Mouse (Mus musculus): Measurements from ENCODE around the gene Nipal4. TPM values are rescaled to one million over a fixed set of nuclear protein-coding genes. Genes with fewer than 3 reads are reported as not detected.

Gene Nipal4
- polyA plus RNA-seq, 1 experiment from 2014 or later = 0.09 TPM

DNA sequence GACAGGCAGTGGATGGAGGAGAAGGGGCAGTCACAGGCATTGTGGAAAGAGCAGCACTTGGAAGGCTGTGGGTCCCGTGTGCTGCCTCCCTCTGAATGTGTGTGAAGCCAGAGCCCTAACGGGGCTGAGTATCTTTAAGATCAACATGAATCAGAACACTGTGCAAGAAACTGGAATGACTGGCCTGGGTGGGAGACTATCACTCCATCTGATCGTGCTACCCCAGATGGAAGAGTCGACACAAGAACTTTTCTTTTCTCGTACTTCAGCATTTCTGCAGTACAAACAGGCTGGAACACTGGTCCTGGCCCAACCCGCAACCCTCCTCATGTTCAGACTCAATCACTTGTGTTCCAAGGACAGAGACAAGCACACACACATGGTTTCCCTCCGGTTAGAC, 2.2 kb upstream of the Nipal4 start:
- DNase-seq (ENCODE audit: low spot score) = no peak

GRCm38 (mm10) chr11:46157462-46157861, 8.8 kb downstream of the Nipal4 start:
- no peak for DNase-seq (ENCODE audit: low spot score)

DNA sequence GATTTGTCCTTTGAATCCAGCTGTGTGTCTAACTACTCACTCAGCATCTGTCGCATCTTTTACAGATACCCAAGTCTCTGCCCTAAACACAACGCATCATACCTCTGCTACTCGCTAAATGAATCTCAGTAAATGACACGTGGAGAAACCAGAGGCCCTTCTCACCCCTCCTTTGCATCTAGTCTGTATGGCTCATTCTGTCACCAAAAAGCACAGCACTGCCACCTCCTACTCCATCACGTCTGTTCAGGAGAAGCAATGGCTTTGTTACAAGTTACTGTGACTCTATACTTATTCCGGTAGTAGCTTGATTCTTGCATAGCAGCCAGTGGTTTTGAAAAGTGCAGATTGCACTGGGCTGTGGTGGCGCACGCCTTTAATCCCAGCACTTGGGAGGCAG, 9.4 kb downstream of the Nipal4 start:
- DNase-seq (ENCODE audit: low spot score) = no peak

- DNase-seq (ENCODE audit: low spot score) = no peak
These were observed 19.7 kb downstream of the Nipal4 start for GRCm38 (mm10) chr11:46146619-46147018.

DNA sequence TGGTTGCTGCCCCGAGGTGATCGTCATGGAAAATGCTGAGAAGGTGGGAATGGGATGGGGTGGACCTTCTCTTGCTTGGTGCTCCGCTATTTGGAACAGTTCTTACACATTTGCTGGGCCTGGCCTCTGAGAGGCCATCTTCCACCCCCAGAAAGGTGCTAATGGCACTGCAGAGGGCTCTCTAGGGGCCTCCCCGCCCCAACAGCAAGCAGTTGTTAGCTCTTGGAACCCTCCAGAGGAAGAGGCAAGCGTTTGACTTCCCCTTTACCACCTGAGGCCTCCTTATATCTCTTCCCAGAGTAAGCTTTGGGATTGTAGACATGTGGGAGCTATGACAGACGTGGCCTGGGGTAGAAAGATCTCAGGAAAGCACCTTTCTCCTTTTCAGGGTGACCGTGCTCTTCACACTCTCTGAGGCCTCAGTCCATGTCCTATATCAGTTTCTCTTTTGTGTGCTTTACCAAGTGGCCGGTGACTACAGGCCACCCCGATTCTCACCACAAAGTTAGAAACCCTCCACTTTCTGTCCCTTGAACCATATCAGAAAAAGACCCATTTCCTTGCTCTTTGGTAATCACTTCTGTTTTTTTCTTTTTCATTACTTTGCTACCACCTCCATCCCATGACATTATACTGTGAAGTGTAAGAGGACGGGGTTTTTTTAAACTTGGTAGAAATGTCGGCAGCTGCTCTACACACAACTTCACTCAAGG, 21.0 kb downstream of the Nipal4 start:
- DNase-seq (ENCODE audit: low spot score) = no peak

- no peak for DNase-seq (ENCODE audit: low spot score)
These were observed 23.0 kb downstream of the Nipal4 start for GRCm38 (mm10) chr11:46143342-46143741.

DNA sequence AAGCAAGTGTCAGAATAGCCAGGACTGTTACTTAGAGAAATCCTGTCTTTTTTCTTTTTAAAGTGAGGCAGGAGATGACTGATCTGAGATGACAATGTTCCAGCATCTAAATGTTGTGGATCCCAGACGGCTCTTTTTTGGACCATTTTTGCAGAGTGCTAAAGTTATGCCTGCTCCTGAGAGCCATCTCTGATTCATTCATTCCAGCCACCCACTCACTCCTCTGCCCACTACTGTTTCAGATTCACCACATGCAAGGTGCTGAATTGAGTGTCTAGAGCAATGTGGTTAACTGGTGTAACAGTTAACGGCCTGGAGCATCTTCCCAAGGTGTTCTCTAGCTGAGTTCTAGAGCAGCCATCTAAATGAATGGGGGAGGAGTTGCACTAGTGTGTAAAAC, 31.4 kb downstream of the Nipal4 start:
- no peak for DNase-seq (ENCODE audit: low spot score)

DNA sequence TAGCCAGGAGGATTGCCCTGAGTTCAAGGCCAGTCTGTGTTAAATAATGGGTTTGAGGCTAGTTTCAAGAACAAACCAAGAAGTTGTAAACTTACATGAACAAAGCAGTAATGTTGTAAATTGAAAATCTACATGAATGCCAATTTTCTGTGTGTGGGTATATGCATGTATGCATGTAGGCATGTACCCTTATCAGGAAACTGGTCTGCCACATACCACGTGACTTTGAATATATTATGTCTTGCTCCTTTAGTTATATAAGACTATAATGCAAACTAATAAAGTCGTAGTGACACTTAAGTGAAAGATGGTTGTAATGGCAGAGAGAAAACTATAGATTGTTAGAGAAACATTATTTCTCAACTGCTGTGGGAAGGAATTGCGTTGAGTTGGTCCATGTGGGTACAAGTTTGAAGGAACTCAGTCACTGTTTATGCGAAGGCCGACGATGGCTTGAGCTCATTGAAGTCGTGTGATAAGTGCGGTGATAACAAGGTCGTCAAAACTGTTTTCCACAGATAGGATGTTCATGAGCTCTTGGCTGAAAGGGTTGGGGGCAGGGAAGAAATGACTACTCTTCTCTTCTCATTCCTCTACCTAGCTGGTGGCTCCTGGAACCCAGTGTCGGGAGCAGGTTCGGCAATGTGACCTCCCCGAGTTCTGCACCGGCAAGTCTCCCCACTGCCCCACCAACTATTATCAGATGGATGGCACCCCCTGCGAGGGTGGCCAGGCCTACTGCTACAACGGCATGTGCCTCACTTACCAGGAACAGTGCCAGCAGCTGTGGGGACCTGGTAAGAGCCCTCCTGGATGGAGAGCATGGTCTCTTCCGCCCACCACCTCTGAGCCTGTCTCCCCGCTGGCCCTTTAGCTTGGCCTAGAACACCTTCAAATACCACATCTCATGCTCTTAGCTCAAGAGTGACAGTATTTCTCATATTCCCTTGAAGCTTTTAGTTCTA, 35.0 kb downstream of the Nipal4 start:
- no peak for DNase-seq (ENCODE audit: low spot score)

DNA sequence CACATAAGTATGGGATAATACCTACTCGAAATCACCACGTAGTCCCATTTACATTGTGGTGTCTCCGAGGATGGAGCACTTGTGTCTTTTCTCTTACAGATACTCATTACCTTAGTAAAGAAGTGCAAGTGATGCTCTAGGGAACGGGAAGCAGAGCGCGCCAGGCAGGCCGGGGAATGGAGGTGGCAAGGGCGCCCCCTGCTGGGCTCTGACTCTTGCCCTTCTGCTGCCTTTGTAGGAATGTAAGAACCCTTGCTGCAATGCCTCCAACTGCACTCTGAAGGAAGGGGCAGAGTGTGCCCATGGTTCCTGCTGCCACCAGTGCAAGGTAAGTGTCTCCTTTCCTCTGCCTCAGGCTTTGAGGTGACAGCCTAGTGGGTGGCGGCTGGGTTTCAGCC, 37.8 kb downstream of the Nipal4 start:
- peak; percentile 77 for DNase-seq (ENCODE audit: low spot score)

GRCm38 (mm10) chr11:46127621-46128547, 38.4 kb downstream of the Nipal4 start:
- DNase-seq (ENCODE audit: low spot score) = peak; percentile 18

DNA sequence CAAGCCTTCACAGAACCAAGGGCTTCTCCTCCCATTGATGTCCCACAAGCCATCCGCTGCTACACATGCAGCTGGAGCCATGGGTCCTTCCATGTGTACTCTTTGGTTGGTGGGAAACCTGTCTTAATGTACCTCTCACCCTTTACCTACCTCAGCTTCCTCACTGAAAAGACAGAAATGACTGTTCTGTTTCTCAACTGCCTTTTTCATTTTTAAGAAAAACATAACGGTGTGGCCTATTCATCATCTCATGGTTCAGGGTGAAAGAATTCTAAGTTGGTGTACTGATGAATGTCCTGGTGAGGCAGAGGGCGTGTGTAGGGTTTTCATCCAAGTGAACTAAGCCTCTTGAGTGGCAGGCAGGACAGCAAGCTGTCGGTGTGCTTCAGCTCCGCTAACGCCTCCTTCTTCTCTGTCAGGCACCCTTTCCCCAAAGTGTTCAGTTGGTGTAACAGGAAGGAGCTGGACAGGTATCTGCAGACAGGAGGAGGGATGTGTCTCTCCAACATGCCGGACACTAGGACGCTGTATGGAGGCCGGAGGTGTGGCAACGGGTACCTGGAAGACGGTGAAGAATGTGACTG, 39.4 kb downstream of the Nipal4 start:
- DNase-seq (ENCODE audit: low spot score) = no peak

GRCm38 (mm10) chr11:46126317-46126716, 40.0 kb downstream of the Nipal4 start:
- no peak for DNase-seq (ENCODE audit: low spot score)

DNA sequence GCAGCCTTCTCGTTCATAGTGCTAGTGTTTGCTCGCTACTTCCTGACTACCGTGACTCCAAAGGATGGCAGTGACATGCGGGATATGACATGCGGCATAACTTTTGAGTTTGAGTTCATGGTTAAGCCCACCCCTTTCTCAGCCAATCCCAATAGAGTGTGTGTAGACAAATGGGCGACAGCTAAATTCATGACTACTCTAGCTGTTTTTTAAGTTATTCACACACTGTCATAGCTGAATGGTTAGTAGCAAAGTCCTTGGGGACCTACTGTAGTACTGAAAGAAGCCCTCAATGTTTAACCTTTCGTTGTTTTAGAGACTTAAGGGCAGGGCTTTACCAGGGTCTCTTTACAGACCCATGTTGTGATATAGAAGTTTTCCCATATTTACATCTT, 40.5 kb downstream of the Nipal4 start:
- no peak for DNase-seq (ENCODE audit: low spot score)

GRCm38 (mm10) chr11:46125093-46125834, 41.0 kb downstream of the Nipal4 start:
- no peak for DNase-seq (ENCODE audit: low spot score)

DNA sequence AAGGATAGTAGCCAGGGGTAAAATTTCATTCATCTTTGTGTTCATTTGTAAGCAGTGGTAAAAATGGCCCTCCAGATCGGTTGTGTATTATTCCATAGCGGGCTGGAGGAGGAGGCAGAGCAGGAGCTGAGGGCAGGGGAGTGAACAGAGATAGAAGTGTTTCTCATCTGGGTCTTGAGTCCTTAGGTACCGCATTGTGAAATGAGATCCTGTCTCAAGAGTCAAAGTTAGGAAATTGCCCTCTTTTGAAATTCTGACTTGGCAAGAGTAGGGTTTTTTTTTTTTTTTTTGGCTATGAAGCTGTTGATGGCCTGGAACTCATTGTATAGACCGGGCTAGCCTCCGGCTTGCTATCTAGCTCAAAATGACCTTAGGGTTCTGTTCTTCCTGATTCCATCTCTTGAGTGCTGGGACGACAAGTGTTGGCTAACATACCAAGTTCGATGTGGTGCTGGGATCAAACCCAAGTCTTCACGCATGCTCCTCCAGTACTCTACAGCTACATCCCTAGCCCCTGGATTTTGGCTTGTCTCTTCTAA, 42.9 kb downstream of the Nipal4 start:
- DNase-seq (ENCODE audit: low spot score) = no peak

DNA sequence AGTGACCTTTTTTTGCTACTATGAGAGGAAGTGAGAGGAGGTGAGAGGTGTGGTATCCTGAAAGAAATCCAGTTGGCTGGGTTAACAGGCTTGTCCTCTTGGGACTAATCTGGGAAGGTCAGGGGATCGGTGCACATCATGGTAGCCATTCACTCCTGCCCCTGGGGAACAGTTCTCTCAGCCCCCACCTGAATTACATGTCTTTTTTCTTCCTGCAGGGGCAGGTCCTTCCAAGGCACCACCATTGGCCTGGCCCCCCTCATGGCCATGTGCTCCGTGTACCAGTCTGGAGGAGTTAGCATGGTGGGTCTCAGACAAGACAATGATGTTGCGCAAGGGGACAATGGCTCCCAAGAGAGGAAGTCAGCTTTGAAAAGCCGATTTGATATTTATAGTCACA, 43.4 kb downstream of the Nipal4 start:
- no peak for DNase-seq (ENCODE audit: low spot score)

DNA sequence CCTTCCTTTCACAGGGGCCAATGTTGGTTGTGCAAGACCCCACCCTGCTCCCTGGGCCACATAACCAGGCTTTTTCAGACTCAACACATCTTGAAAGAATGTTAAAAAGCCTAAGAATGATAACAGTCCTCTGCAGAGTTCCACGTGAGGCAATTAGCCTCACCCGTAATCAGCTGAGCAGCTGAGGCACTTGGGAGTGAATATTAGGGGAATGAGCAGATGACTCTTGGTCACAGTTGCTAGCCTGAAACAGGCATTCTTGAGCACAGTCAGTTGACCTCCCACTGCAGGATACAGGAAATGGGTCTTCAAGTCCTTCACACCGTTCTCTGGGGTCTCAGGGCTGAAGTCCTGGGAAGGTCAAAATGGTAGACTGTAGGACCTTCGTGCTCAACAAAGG, 44.6 kb downstream of the Nipal4 start:
- no peak for DNase-seq (ENCODE audit: low spot score)

GRCm38 (mm10) chr11:46120084-46120483, 46.2 kb downstream of the Nipal4 start:
- DNase-seq (ENCODE audit: low spot score) = no peak

DNA sequence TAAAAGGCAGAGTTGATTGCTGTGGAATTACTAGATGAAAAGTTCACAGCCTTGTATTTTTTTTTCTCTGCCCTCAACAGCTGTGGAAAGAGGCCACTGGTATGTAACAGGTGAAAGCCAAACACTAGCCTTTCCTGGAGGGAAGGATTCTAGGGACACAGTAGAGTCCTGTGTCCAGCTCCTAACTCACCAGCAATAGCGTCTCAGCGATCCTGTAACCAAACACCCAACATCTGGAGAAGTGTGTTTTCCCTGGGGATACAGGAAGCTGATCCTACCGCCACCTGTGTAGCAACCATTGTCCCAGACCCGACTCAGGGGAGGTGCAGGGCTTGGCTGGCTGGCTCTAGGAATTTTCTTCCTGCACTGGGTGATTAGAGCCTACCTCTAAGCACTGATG, 46.7 kb downstream of the Nipal4 start:
- no peak for DNase-seq (ENCODE audit: low spot score)

DNA sequence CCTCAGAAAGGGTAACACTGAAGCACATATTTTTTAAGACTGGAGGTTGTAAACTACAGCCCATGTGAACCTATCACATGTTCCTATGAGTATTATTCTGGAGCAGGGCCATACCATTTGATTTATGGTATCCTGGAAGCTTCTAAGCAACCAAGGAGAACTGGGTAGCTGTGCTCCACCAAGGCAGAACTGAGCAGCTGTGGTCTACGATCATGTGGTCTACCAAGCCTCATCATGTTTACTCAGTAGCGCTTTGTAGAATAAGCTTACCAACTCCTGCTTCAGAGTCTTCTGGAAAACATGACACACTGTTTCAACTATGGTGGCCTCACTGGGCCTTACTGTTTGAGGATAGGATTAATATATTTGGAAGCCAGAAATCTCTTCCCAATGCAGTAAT, 49.8 kb downstream of the Nipal4 start:
- peak; percentile 37 for DNase-seq (ENCODE audit: low spot score)
